Mouse (Mus musculus) megakaryocyte, embryonic 14.5 days (primary cell): ENCODE results near the gene Spag9. TPM values are rescaled to one million over a fixed set of nuclear protein-coding genes. Genes with fewer than 3 reads are reported as not detected.

ENCODE experiments used
- H3K27me3 ChIP-seq: replicated peaks from 2 replicates; pipeline ENCODE3; 2012; ENCODE audit warnings: inconsistent platforms
- H3K36me3 ChIP-seq: replicated peaks from 2 replicates; pipeline ENCODE3; 2012; ENCODE audit warnings: low read length, inconsistent platforms, mixed read lengths
- H3K4me1 ChIP-seq: 2 replicates; pipeline ENCODE4 v1.6.1; 2012; ENCODE audit warnings: inconsistent platforms
- H3K4me3 ChIP-seq: replicated peaks from 2 replicates; pipeline ENCODE3; 2012; ENCODE audit warnings: moderate library complexity, mild to moderate bottlenecking, inconsistent platforms
- H3K9me3 ChIP-seq: 2 replicates; pipeline ENCODE4 v1.6.1; 2012; ENCODE audit warnings: inconsistent platforms
- FLI1 ChIP-seq: IDR thresholded peaks from 2 replicates; pipeline ENCODE4 v1.6.1; 2012; ENCODE audit warnings: low read length, inconsistent platforms, mixed read lengths
- GATA1 ChIP-seq: IDR thresholded peaks from 3 replicates; pipeline ENCODE4 v1.6.1; 2012; ENCODE audit warnings: mixed read lengths, low read length, inconsistent platforms, borderline replicate concordance
- polyA plus RNA-seq: library from polyadenylated mRNA; stranded (reverse); fragments of >175 nt; gene quantifications from 2 replicates; pipeline ENCODE4 v1.2.3, GENCODE M21; 2012; ENCODE audit warnings: low replicate concordance; ENCODE audit not compliant: insufficient read depth

Gene Spag9
- polyA plus RNA-seq, 1 experiment: 2.9 TPM

GRCm38 (mm10) chr11:93963013-93963412, 32.9 kb upstream of the Spag9 start:
- Histone ChIP-seq H3K4me3 (no peak overlapping the region), H3K9me3 (no peaks in the 10 kb centered on the region), H3K36me3 (peaks cover 79% of the 10 kb centered on the region), H3K4me1 (peaks cover 57% of the 10 kb centered on the region), H3K27me3 (no peaks in the 10 kb centered on the region)
- TF ChIP-seq FLI1: no peak

GRCm38 (mm10) chr11:93965391-93965790, 30.5 kb upstream of the Spag9 start:
- Histone ChIP-seq H3K4me1 (peaks cover 65% of the 10 kb centered on the region), H3K27me3 (no peaks in the 10 kb centered on the region), H3K36me3 (peaks cover 56% of the 10 kb centered on the region), H3K4me3 (peak overlapping the region; percentile 62), H3K9me3 (no peaks in the 10 kb centered on the region)
- no peak for TF ChIP-seq GATA1
- no peak for TF ChIP-seq FLI1

GRCm38 (mm10) chr11:93967381-93967780, 28.5 kb upstream of the Spag9 start:
- H3K4me1 ChIP-seq: peaks cover 60% of the 10 kb centered on the region

GRCm38 (mm10) chr11:93968005-93968847, 27.7 kb upstream of the Spag9 start, which contains the start of the genes Gm20390 and Nme1:
Gm20390 (minus strand) TSS chr11:93968293.
Nme1 (minus strand) TSS chr11:93968521.
- no peaks in the 10 kb centered on the region for H3K9me3 ChIP-seq
- peaks cover 55% of the 10 kb centered on the region for H3K4me1 ChIP-seq
- peaks cover 29% of the 10 kb centered on the region for H3K36me3 ChIP-seq
- H3K27me3 ChIP-seq: no peaks in the 10 kb centered on the region
- H3K4me3 ChIP-seq: peak within 1 kb of the TSS; percentile 100
- TF ChIP-seq GATA1: no peak
- TF ChIP-seq FLI1: peak; percentile 93

More at GRCm38 (mm10) chr11:93967381-93967780, 28.5 kb upstream of the Spag9 start:
- peak overlapping the region; percentile 100 for H3K4me3 ChIP-seq
- H3K27me3 ChIP-seq: no peaks in the 10 kb centered on the region
- peaks cover 37% of the 10 kb centered on the region for H3K36me3 ChIP-seq
- no peaks in the 10 kb centered on the region for H3K9me3 ChIP-seq
- no peak for TF ChIP-seq FLI1
- TF ChIP-seq GATA1: no peak

GRCm38 (mm10) chr11:93968848-93969128, 27.1 kb upstream of the Spag9 start:
- Histone ChIP-seq H3K27me3 (no peaks in the 10 kb centered on the region), H3K4me3 (peak overlapping the region; percentile 100), H3K4me1 (peaks cover 50% of the 10 kb centered on the region), H3K9me3 (no peaks in the 10 kb centered on the region), H3K36me3 (peaks cover 23% of the 10 kb centered on the region)
- TF ChIP-seq FLI1 (no peak), GATA1 (no peak)

GRCm38 (mm10) chr11:93969171-93969570, 26.7 kb upstream of the Spag9 start:
- Histone ChIP-seq H3K9me3 (no peaks in the 10 kb centered on the region), H3K36me3 (peaks cover 20% of the 10 kb centered on the region), H3K4me1 (peaks cover 46% of the 10 kb centered on the region), H3K27me3 (no peaks in the 10 kb centered on the region), H3K4me3 (no peak overlapping the region)
- TF ChIP-seq GATA1 (no peak), FLI1 (no peak)

- no peaks in the 10 kb centered on the region for H3K27me3 ChIP-seq
- TF ChIP-seq GATA1: no peak
- no peak for TF ChIP-seq FLI1
- H3K4me1 ChIP-seq: peaks cover 39% of the 10 kb centered on the region
- H3K36me3 ChIP-seq: peaks cover 13% of the 10 kb centered on the region
- no peak overlapping the region for H3K4me3 ChIP-seq
- H3K9me3 ChIP-seq: no peaks in the 10 kb centered on the region
These were observed 26.1 kb upstream of the Spag9 start for GRCm38 (mm10) chr11:93969799-93970198.

GRCm38 (mm10) chr11:93972951-93973350, 22.9 kb upstream of the Spag9 start:
- no peaks in the 10 kb centered on the region for H3K9me3 ChIP-seq
- H3K36me3 ChIP-seq: no peaks in the 10 kb centered on the region
- no peak overlapping the region for H3K4me3 ChIP-seq
- peaks cover 12% of the 10 kb centered on the region for H3K4me1 ChIP-seq
- TF ChIP-seq FLI1 (no peak), GATA1 (no peak)
- H3K27me3 ChIP-seq: no peaks in the 10 kb centered on the region

- Histone ChIP-seq H3K9me3 (no peaks in the 10 kb centered on the region), H3K4me3 (no peak overlapping the region), H3K4me1 (peaks cover 4% of the 10 kb centered on the region; the same call in 1 of the 2 replicates), H3K36me3 (no peaks in the 10 kb centered on the region), H3K27me3 (peaks cover 3% of the 10 kb centered on the region)
- no peak for TF ChIP-seq FLI1
- TF ChIP-seq GATA1: no peak
These were observed 16.3 kb upstream of the Spag9 start for GRCm38 (mm10) chr11:93979502-93980049.

- Histone ChIP-seq H3K27me3 (peaks cover 3% of the 10 kb centered on the region), H3K36me3 (no peaks in the 10 kb centered on the region), H3K4me3 (no peak overlapping the region), H3K9me3 (no peaks in the 10 kb centered on the region), H3K4me1 (peaks cover 34% of the 10 kb centered on the region)
- TF ChIP-seq FLI1 (no peak), GATA1 (no peak)
These were observed 11.3 kb upstream of the Spag9 start for GRCm38 (mm10) chr11:93984619-93985018.
